In genomic region chr2:170343819-170344317, GRCm38 (mm10) we compare ENCODE assay signal across 9 mouse cellular contexts.
A peak's percentile ranks its signal among the peaks of the same experiment; 100 is the strongest.
DNase-seq lines count a peak whose midpoint lies in the region; ATAC-seq and TF ChIP-seq lines count a peak whose summit lies in the region.
"Had no signal": no experiment of that assay in that cellular context is flagged by ENCODE, and none has a peak within 500 bp of the region (broad histone marks: within the 10 kb centered on the region; RNA-seq: fewer than 3 reads in every experiment).

No protein-coding gene starts in this region.

- H3K9ac ChIP-seq in heart, embryonic 13.5 days, result peak overlapping the region; percentile 52
- peak overlapping the region; percentile 61 for H3K9ac ChIP-seq in intestine, embryonic 16.5 days (ENCODE audit: low read depth, low read length)
- no peak overlapping the region for H3K9ac ChIP-seq in midbrain, postnatal 0 days (replicated peaks; ENCODE audit: low read length, poor library complexity, severe bottlenecking)

- no peaks in the 10 kb centered on the region for H3K36me3 ChIP-seq in heart, embryonic 13.5 days
- H3K36me3 ChIP-seq in intestine, embryonic 16.5 days (ENCODE audit: control insufficient read depth, insufficient read depth, low read length), result no peaks in the 10 kb centered on the region
- H3K36me3 ChIP-seq in midbrain, postnatal 0 days (ENCODE audit: insufficient read depth, low read length), result no peaks in the 10 kb centered on the region
- H3K36me3 ChIP-seq: G1E had no signal

- TF ChIP-seq CTCF in bone marrow, adult 2 months (IDR thresholded peaks at IDR 0.05; ENCODE audit: control insufficient read depth, insufficient read depth, low read length), result no peak
- TF ChIP-seq CTCF in midbrain, postnatal 0 days (IDR thresholded peaks at IDR 0.05), result no peak

- no peak for DNase-seq in heart, postnatal 10 days
- no peak for DNase-seq in midbrain, postnatal 0 days (ENCODE audit: low spot score)
- DNase-seq in gastrocnemius, postnatal 25 days, result no peak

- ATAC-seq in heart, embryonic 13.5 days (ENCODE audit: extremely low read depth, insufficient number of reproducible peaks, low FRiP score, low TSS enrichment), result no peak
- peak; percentile 75 for ATAC-seq in intestine, embryonic 16.5 days
- peak; percentile 57; the same call in 1 of the 2 replicates for ATAC-seq in midbrain, postnatal 0 days (ENCODE audit: low FRiP score)
- no peak for ATAC-seq in megakaryocyte-erythroid progenitor cell, adult 5-6 weeks (replicated peaks; ENCODE audit: low FRiP score, low TSS enrichment, poor library complexity, severe bottlenecking)
- ATAC-seq in activated CD4-positive, CD25-positive, alpha-beta regulatory T cell, adult 4 months, result no peak

- H3K27me3 ChIP-seq in heart, embryonic 13.5 days (replicated peaks), result no peaks in the 10 kb centered on the region
- H3K27me3 ChIP-seq in intestine, embryonic 16.5 days (replicated peaks; ENCODE audit: control insufficient read depth, insufficient read depth, low read length), result no peaks in the 10 kb centered on the region
- no peaks in the 10 kb centered on the region for H3K27me3 ChIP-seq in midbrain, postnatal 0 days (ENCODE audit: insufficient read depth, low read length)

- WGBS in heart, embryonic 13.5 days, result 59% methylated on average over 10 of the region's 10 CpGs
- 18% methylated on average over 10 of the region's 10 CpGs for WGBS in bone marrow, adult 2 months
- 7% methylated on average over 10 of the region's 10 CpGs for WGBS in intestine, embryonic 16.5 days
- WGBS in midbrain, postnatal 0 days, result 54% methylated on average over 10 of the region's 10 CpGs

- H3K4me3 ChIP-seq in heart, embryonic 13.5 days, result no peak overlapping the region
- no peak overlapping the region for H3K4me3 ChIP-seq in bone marrow, adult 2 months (replicated peaks; ENCODE audit: control insufficient read depth, low read depth, low read length)
- H3K4me3 ChIP-seq in intestine, embryonic 16.5 days (ENCODE audit: low read length), result no peak overlapping the region
- no peak overlapping the region for H3K4me3 ChIP-seq in midbrain, postnatal 0 days (ENCODE audit: low read depth, low read length)

- H3K4me1 ChIP-seq in heart, embryonic 13.5 days, result peaks cover 48% of the 10 kb centered on the region
- H3K4me1 ChIP-seq in bone marrow, adult 2 months (ENCODE audit: control insufficient read depth, insufficient read depth, low read length), result peaks cover 9% of the 10 kb centered on the region; the same call in 1 of the 2 replicates
- peaks cover 37% of the 10 kb centered on the region for H3K4me1 ChIP-seq in intestine, embryonic 16.5 days (ENCODE audit: control insufficient read depth, insufficient read depth, low read length)
- H3K4me1 ChIP-seq in midbrain, postnatal 0 days (ENCODE audit: insufficient read depth, low read length), result no peaks in the 10 kb centered on the region

- no peak for TF ChIP-seq POLR2A in bone marrow, adult 2 months (IDR thresholded peaks at IDR 0.05; ENCODE audit: borderline replicate concordance, control insufficient read depth, low read depth, low read length)

- H3K9me3 ChIP-seq in heart, embryonic 13.5 days, result no peaks in the 10 kb centered on the region
- H3K9me3 ChIP-seq in intestine, embryonic 16.5 days (ENCODE audit: control insufficient read depth, low read length), result no peaks in the 10 kb centered on the region
- H3K9me3 ChIP-seq in midbrain, postnatal 0 days (ENCODE audit: low read length), result no peaks in the 10 kb centered on the region

- H3K4me2 ChIP-seq in heart, embryonic 13.5 days, result no peak overlapping the region
- H3K4me2 ChIP-seq in intestine, embryonic 16.5 days (ENCODE audit: low read depth, low read length), result peak overlapping the region; percentile 45
- H3K4me2 ChIP-seq in midbrain, postnatal 0 days (ENCODE audit: low read depth, low read length, poor library complexity, severe bottlenecking), result no peak overlapping the region

- intact Hi-C loops in heart, postnatal 10 days (cut with DNase I), result loop anchor here (5.0 kb wide), 1 partner anchor 122 kb away; no protein-coding TSS in a partner anchor

- H3K27ac ChIP-seq in heart, embryonic 13.5 days (replicated peaks), result peak overlapping the region; percentile 45
- peak overlapping the region; percentile 28; the same call in 1 of the 2 replicates for H3K27ac ChIP-seq in bone marrow, adult 2 months (ENCODE audit: control insufficient read depth, insufficient read depth, low read depth, low read length, poor library complexity)
- peak overlapping the region; percentile 98 for H3K27ac ChIP-seq in intestine, embryonic 16.5 days (ENCODE audit: low read length)
- H3K27ac ChIP-seq in midbrain, postnatal 0 days (ENCODE audit: low read depth, low read length), result peak overlapping the region; percentile 62; the same call in 1 of the 2 replicates

Comparison
In these comparisons a context has a peak if more than half of its experiments do, and no peak if none do; other contexts are left out.
1. ATAC-seq: peak in intestine, embryonic 16.5 days (single experiment) and midbrain, postnatal 0 days (single experiment); none in heart, embryonic 13.5 days (single experiment), megakaryocyte-erythroid progenitor cell, adult 5-6 weeks (single experiment) and activated CD4-positive, CD25-positive, alpha-beta regulatory T cell, adult 4 months (single experiment).
2. H3K27ac ChIP-seq: peak in every context shown above with its lines; median percentile 98 in intestine, embryonic 16.5 days; 62 in midbrain, postnatal 0 days; 45 in heart, embryonic 13.5 days; 28 in bone marrow, adult 2 months.